Mouse (Mus musculus) MEL (cell line): ENCODE data around the gene Snap25. TPM values are rescaled to one million over a fixed set of nuclear protein-coding genes. Genes with fewer than 3 reads are reported as not detected.

Experiments
- DNase-seq: peaks from one replicate; pipeline ENCODE4 v3.0.0; 2011; ENCODE audit warnings: low read depth, low spot score
- H3K27ac ChIP-seq: 2 replicates; pipeline ENCODE4 v1.5.1; 2012; ENCODE audit warnings: low read depth, mild to moderate bottlenecking, control low read depth, low read length, moderate library complexity; ENCODE audit not compliant: control insufficient read depth
- H3K27me3 ChIP-seq, 2 experiments: fragments of 150-350 bp in 1 of 2; sonication (generic) in 1 of 2; 2 replicates each; pipeline ENCODE4 v1.6.1; 2012; ENCODE audit warnings: low read length in 2 of 2, mild to moderate bottlenecking in 2 of 2, improper control_type of control experiment in 1 of 2, moderate library complexity in 1 of 2; ENCODE audit not compliant: insufficient read depth in 2 of 2, control insufficient read depth in 1 of 2
- H3K36me3 ChIP-seq, 2 experiments: 2 replicates each; pipeline ENCODE4 v1.6.1; 2012 to 2014; ENCODE audit warnings: low read length in 2 of 2, improper control_type of control experiment in 1 of 2, inconsistent platforms in 1 of 2, mild to moderate bottlenecking in 1 of 2; ENCODE audit not compliant: insufficient read depth in 2 of 2, control insufficient read depth in 1 of 2
- H3K4me1 ChIP-seq, 2 experiments: fragments of 150-350 bp in 1 of 2; sonication (generic) in 1 of 2; 2 replicates each; pipeline ENCODE4 v1.6.1; 2012; ENCODE audit warnings: low read length in 2 of 2, improper control_type of control experiment in 1 of 2, mild to moderate bottlenecking in 1 of 2; ENCODE audit not compliant: insufficient read depth in 2 of 2, control insufficient read depth in 1 of 2
- H3K4me3 ChIP-seq, 2 experiments: fragments of 150-350 bp in 1 of 2; sonication (generic) in 1 of 2; 2 replicates each; pipeline ENCODE4 v1.5.1; 2012; ENCODE audit warnings: low read depth in 2 of 2, low read length in 2 of 2, mild to moderate bottlenecking in 2 of 2, moderate library complexity in 2 of 2, control low read depth in 1 of 2, improper control_type of control experiment in 1 of 2; ENCODE audit not compliant: control insufficient read depth in 1 of 2, insufficient read depth in 1 of 2
- H3K79me2 ChIP-seq: 2 replicates; pipeline ENCODE4 v1.6.1; 2012; ENCODE audit warnings: mild to moderate bottlenecking, low read length, moderate library complexity; ENCODE audit not compliant: control insufficient read depth, poor library complexity, insufficient read depth
- H3K9ac ChIP-seq: 2 replicates; pipeline ENCODE4 v1.6.1; 2012; ENCODE audit warnings: low read depth, mild to moderate bottlenecking, control low read depth, low read length, moderate library complexity; ENCODE audit not compliant: control insufficient read depth, poor library complexity, severe bottlenecking
- H3K9me3 ChIP-seq: fragments of 150-350 bp; sonication (generic); replicated peaks from 2 replicates; pipeline ENCODE4 v1.6.1; 2012; ENCODE audit warnings: mild to moderate bottlenecking, low read length, improper control_type of control experiment, moderate library complexity; ENCODE audit not compliant: insufficient read depth
- CHD1 ChIP-seq: IDR thresholded peaks from 2 replicates; pipeline ENCODE4 v1.6.1; 2012; ENCODE audit warnings: low read depth, mild to moderate bottlenecking, inconsistent platforms, low read length, improper control_type of control experiment
- CHD2 ChIP-seq: IDR thresholded peaks from 2 replicates; pipeline ENCODE4 v1.6.1; 2011; ENCODE audit warnings: low read length, improper control_type of control experiment
- CTCF ChIP-seq, 3 experiments: IDR thresholded peaks in 2 of 3; conservative IDR thresholded peaks in 1 of 3; 2 replicates each; pipeline ENCODE4 v1.5.1; 2011 to 2012; ENCODE audit warnings: low read length in 3 of 3, low read depth in 2 of 3, mild to moderate bottlenecking in 2 of 3, improper control_type of control experiment in 1 of 3, inconsistent platforms in 1 of 3, mixed read lengths in 1 of 3, moderate library complexity in 1 of 3; ENCODE audit not compliant: control insufficient read depth in 1 of 3, insufficient read depth in 1 of 3, poor library complexity in 1 of 3, severe bottlenecking in 1 of 3
- E2F4 ChIP-seq: IDR thresholded peaks from 2 replicates; pipeline ENCODE4 v1.6.1; 2011; ENCODE audit warnings: low read depth, low read length, improper control_type of control experiment, borderline replicate concordance
- ELF1 ChIP-seq: IDR thresholded peaks from 2 replicates; pipeline ENCODE4 v1.6.1; 2014; ENCODE audit warnings: low read depth, mild to moderate bottlenecking, inconsistent platforms, low read length, improper control_type of control experiment, moderate library complexity
- GABPA ChIP-seq: IDR thresholded peaks from 2 replicates; pipeline ENCODE4 v1.6.1; 2012; ENCODE audit warnings: low read depth, mild to moderate bottlenecking, inconsistent platforms, low read length, improper control_type of control experiment, moderate library complexity
- JUND ChIP-seq: IDR thresholded peaks from 2 replicates; pipeline ENCODE4 v1.6.1; 2011; ENCODE audit warnings: low read depth, mild to moderate bottlenecking, improper control_type of control experiment, low read length
- KAT2A ChIP-seq: conservative IDR thresholded peaks from 2 replicates; pipeline ENCODE4 v1.6.1; 2012; ENCODE audit warnings: low read depth, low read length, improper control_type of control experiment, inconsistent platforms
- MEF2A ChIP-seq: IDR thresholded peaks from 2 replicates; pipeline ENCODE4 v1.6.1; 2014; ENCODE audit warnings: low read depth, mild to moderate bottlenecking, inconsistent platforms, low read length, improper control_type of control experiment; ENCODE audit not compliant: poor library complexity, insufficient replicate concordance, severe bottlenecking; ENCODE audit errors: extremely low read depth
- MXI1 ChIP-seq: IDR thresholded peaks from 2 replicates; pipeline ENCODE4 v1.6.1; 2011; ENCODE audit warnings: mild to moderate bottlenecking, low read depth, low read length, improper control_type of control experiment
- NELFE ChIP-seq: IDR thresholded peaks from 2 replicates; pipeline ENCODE4 v1.6.1; 2011; ENCODE audit warnings: low read depth, low read length, improper control_type of control experiment
- NRF1 ChIP-seq: IDR thresholded peaks from 2 replicates; pipeline ENCODE4 v1.6.1; 2014; ENCODE audit warnings: low read depth, mild to moderate bottlenecking, inconsistent platforms, low read length, improper control_type of control experiment, moderate library complexity; ENCODE audit not compliant: poor library complexity, insufficient read depth, severe bottlenecking
- POLR2A ChIP-seq, 2 experiments: IDR thresholded peaks; 2 replicates each; pipeline ENCODE4 v1.6.1; 2011 to 2012; ENCODE audit warnings: low read length in 2 of 2, mild to moderate bottlenecking in 2 of 2, control low read depth in 1 of 2, improper control_type of control experiment in 1 of 2, low read depth in 1 of 2, moderate library complexity in 1 of 2; ENCODE audit not compliant: control insufficient read depth in 1 of 2, insufficient read depth in 1 of 2, poor library complexity in 1 of 2
- POLR2AphosphoS2 ChIP-seq: IDR thresholded peaks from 2 replicates; pipeline ENCODE4 v1.6.1; 2011; ENCODE audit warnings: low read length, improper control_type of control experiment
- RAD21 ChIP-seq: IDR thresholded peaks from 2 replicates; pipeline ENCODE4 v1.6.1; 2011; ENCODE audit warnings: mild to moderate bottlenecking, low read depth, low read length, improper control_type of control experiment
- SIN3A ChIP-seq: IDR thresholded peaks from 2 replicates; pipeline ENCODE4 v1.6.1; 2012; ENCODE audit warnings: low read length, improper control_type of control experiment, inconsistent platforms
- SMC3 ChIP-seq: IDR thresholded peaks from 2 replicates; pipeline ENCODE4 v1.6.1; 2011; ENCODE audit warnings: low read depth, low read length, improper control_type of control experiment
- TBP ChIP-seq: IDR thresholded peaks from 2 replicates; pipeline ENCODE4 v1.8.0; 2011; ENCODE audit warnings: low read depth, low read length, improper control_type of control experiment
- UBTF ChIP-seq: IDR thresholded peaks from 2 replicates; pipeline ENCODE4 v1.6.1; 2012; ENCODE audit warnings: low read depth, mild to moderate bottlenecking, inconsistent platforms, low read length, improper control_type of control experiment, moderate library complexity, borderline replicate concordance; ENCODE audit not compliant: insufficient read depth
- USF2 ChIP-seq, 2 experiments: IDR thresholded peaks; 2 replicates each; pipeline ENCODE4 v1.6.1; 2011 to 2012; ENCODE audit warnings: improper control_type of control experiment in 2 of 2, low read length in 2 of 2, borderline replicate concordance in 1 of 2, inconsistent platforms in 1 of 2, low read depth in 1 of 2, mild to moderate bottlenecking in 1 of 2; ENCODE audit not compliant: insufficient read depth in 1 of 2
- ZKSCAN1 ChIP-seq: IDR thresholded peaks from 2 replicates; pipeline ENCODE4 v1.6.1; 2012; ENCODE audit warnings: low read depth, mild to moderate bottlenecking, inconsistent platforms, low read length, improper control_type of control experiment, moderate library complexity
- ZMIZ1 ChIP-seq: IDR thresholded peaks from 2 replicates; pipeline ENCODE4 v1.6.1; 2012; ENCODE audit warnings: low read depth, mild to moderate bottlenecking, inconsistent platforms, low read length, improper control_type of control experiment, moderate library complexity
- polyA plus RNA-seq, 2 experiments: library from polyadenylated mRNA; stranded (reverse) in 1 of 2; unstranded in 1 of 2; fragments of >175 nt in 1 of 2; fragments of >200 nt in 1 of 2; gene quantifications; 2 replicates each; pipeline versions ENCODE4 v1.2.1 to v1.2.4; 2012; ENCODE audit warnings: low replicate concordance in 2 of 2, low read depth in 1 of 2; ENCODE audit not compliant: insufficient read length in 2 of 2, insufficient read depth in 1 of 2, missing spikeins in 1 of 2
- total RNA-seq: library from RNA; depleted of rRNA; stranded (reverse); fragments of 300-350 nt; gene quantifications from 2 replicates; pipeline ENCODE4 v1.2.3, GENCODE M21; 2012

The Snap25 gene
- total and polyA plus RNA-seq, 3 experiments: not detected

- Histone ChIP-seq H3K27ac (no peak overlapping the region), H3K79me2 (no peaks in the 10 kb centered on the region), H3K9me3 (no peaks in the 10 kb centered on the region), H3K9ac (no peak overlapping the region), H3K36me3 (no peaks in the 10 kb centered on the region), H3K4me1 (no peaks in the 10 kb centered on the region), H3K27me3 (no peaks in the 10 kb centered on the region), H3K4me3 (no peak overlapping the region)
- no peak for TF ChIP-seq GABPA
- TF ChIP-seq POLR2A (IDR thresholded peaks at IDR 0.05; ENCODE audit: control insufficient read depth in 1 of 2, insufficient read depth in 1 of 2, low read depth in 1 of 2, low read length in 2 of 2, poor library complexity in 1 of 2): no peak
- TF ChIP-seq KAT2A: no peak
- no peak for TF ChIP-seq UBTF
- TF ChIP-seq CHD2: no peak
- no peak for TF ChIP-seq CTCF (IDR thresholded peaks at IDR 0.05 in 2 of 3, conservative IDR thresholded peaks at IDR 0.05 in 1 of 3; ENCODE audit: control insufficient read depth in 1 of 3, insufficient read depth in 1 of 3, low read depth in 2 of 3, low read length in 3 of 3, poor library complexity in 1 of 3, severe bottlenecking in 1 of 3)
- TF ChIP-seq MEF2A: no peak
- no peak for TF ChIP-seq ZKSCAN1
- no peak for TF ChIP-seq E2F4
- TF ChIP-seq JUND: no peak
- no peak for TF ChIP-seq ELF1
- TF ChIP-seq CHD1: no peak
- no peak for DNase-seq
These were observed 30.9 kb upstream of the Snap25 start for GRCm38 (mm10) chr2:136682146-136682860.

GRCm38 (mm10) chr2:136686195-136686594 lies 27.1 kb upstream of the Snap25 start:
- H3K9ac ChIP-seq: no peak overlapping the region
- H3K9me3 ChIP-seq: no peaks in the 10 kb centered on the region
- no peaks in the 10 kb centered on the region for H3K4me1 ChIP-seq
- TF ChIP-seq NRF1 (no peak), CHD1 (no peak), SIN3A (no peak), SMC3 (no peak), MXI1 (no peak), GABPA (no peak), ZKSCAN1 (no peak), ZMIZ1 (no peak), POLR2AphosphoS2 (no peak), E2F4 (no peak), NELFE (no peak), TBP (no peak), RAD21 (no peak), MEF2A (no peak), USF2 (IDR thresholded peaks at IDR 0.05; ENCODE audit: borderline replicate concordance in 1 of 2, insufficient read depth in 1 of 2, low read depth in 1 of 2, low read length in 2 of 2) (no peak), KAT2A (no peak)
- no peak overlapping the region for H3K27ac ChIP-seq
- no peaks in the 10 kb centered on the region for H3K79me2 ChIP-seq
- H3K4me3 ChIP-seq: no peak overlapping the region
- no peaks in the 10 kb centered on the region for H3K27me3 ChIP-seq
- no peaks in the 10 kb centered on the region for H3K36me3 ChIP-seq
- no peak for DNase-seq
